Mouse (Mus musculus) MEL-GATA-1-ER (cell line): ENCODE data around the gene 4931422A03Rik.
A peak's percentile ranks its signal among the peaks of the same experiment; 100 is the strongest.

Experiments
- DNase-seq: peaks from one replicate; pipeline ENCODE4 v3.0.0-alpha.2; 2012; ENCODE audit warnings: low read depth; ENCODE audit errors: extremely low read depth

4931422A03Rik gene

DNA sequence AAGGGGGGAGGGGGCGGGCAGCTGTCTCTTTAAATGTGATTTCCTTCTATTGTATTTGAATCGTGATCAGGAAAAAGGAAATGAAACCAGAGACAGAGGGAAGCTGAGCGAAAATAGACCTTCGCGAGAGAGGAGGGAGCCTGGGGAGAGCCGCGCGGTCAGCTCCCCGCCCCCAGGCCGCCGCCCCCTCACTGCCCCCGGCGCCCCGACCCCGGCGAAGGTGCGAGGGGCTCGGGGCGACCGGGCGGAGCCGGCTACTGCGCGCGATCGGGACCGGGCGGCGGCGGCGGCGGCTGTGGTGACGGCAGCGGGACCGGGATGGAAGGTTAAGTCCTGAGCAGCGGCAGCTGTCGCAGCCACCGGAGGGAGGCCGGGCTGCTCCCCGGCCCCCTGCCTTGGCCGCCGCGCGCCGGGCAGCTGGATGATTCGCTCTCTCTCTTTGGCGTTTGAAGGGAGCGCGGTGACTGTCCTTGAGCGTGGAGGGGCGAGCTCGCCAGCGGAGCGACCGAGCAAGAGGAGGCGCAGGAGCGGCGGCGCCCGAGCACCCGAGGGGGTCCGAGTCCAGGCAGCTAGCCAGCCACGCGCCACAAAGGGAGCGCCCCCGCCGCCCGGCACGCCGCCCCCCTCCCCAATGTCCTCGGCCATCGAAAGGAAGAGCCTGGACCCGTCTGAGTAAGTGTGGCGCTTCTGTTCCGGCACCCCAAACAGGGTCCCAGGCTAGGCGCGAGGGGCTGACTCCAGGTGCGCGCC lies 57.9 kb downstream of the 4931422A03Rik start:
- DNase-seq = no peak

DNA sequence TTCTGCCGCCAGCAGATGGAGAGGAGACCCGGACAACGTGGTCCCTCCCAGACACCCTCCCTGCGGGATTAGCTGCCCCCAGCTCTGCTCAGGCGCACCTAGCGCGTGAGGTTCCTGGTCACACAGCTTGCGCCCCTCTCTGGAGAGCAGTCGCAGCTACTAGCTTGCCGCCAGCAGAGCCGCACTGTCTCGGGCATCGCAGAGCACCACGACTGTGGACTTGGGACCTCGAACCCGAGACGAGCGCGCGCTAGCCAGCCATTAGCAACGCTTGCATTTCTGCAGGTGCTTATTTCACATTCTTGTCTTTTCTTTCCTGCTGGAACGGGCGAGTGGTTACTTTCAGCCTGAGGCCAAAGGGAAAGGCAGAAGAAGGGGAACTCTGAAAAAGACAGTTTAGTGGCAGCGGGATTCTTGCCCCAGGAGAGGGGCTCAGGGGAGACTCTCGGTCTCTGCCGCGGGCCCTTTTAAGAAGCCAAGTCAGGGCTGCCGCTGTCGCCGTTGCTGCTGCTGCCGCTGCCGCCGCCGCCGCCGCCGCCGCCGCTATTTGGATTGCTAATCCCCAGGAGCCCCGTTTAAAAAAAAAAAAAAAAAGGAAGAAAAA lies 58.6 kb downstream of the 4931422A03Rik start:
- no peak for DNase-seq

DNA sequence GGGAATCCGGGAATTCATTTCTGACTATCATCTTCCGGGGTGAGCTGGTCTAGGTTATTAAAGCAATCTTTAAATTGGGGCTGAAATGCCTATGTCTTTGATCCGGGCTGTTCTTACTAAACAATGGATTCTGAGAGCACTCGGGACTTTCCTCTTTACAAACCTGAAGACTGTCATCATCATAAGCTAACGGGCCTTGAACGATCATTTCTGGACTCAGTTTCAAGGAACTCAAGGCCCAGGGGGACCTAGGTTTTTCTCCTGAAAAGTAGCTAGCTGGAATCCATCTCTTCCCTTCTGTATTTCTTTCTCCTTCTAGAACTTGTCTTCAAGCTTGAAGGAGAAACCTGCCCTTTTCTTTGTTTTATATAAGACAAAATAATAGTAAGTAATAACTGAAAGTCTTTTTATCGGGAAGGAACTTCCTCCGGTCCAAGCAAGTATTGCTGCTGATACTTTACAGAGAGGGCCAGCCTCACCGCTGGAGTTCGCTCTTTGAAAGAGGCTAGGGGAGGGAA lies 59.2 kb downstream of the 4931422A03Rik start:
- DNase-seq = no peak

DNA sequence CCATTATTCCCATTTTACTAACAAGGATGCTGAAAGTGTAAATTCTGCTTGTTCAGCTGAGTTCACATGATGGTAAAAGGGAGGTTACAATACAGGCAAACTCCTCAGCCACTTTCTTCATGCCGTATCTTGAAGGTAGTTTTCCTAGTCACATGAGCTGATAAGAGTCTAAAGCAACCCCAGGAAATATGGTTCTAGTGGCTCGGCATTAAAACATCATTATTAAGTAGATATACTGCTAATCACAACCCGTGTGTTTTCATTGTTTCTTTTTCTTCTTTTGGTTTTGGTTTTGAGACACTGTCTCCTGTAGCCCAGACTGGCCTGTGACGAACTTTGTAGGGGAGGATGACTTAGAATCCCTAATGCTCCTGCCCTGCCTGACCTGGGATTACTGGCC lies 60.0 kb downstream of the 4931422A03Rik start:
- no peak for DNase-seq

DNA sequence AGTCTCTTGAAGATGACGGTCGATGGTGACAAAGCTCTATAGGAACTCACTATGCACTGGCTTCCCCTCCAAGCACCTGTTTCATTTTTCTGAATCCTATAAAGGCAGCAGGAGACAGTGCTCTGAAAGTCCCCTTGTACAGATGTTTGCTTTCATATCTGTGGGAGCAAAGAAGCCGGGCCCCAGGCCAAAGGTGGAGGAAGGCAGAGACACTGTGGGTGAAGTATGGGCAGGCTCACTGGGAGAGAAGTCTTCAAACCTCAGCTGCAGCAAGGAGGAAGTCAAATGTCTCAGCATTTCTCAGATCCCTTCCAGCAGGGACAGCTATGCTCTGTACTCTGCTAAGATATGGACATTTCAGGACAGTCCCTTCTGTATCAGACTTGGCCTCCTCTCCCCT lies 62.8 kb downstream of the 4931422A03Rik start:
- no peak for DNase-seq

DNA sequence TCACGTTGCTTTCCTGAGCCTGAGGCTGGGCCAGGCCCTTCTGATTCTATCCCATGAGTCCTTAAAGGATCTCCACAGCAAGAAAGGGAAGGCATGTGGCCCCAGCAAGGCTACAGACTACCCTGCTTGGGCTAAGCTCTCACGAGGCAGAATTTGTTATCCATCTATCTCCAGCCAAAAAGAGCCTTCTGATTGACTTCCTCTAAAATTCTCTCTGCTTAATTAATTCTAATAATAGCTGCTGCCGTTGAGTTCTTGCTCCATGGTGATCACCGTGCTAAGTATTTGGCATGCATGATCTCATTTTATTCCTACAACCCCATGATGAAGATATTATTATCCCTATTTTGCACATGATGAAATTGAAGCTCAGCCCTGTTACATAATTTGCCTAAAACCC lies 65.8 kb downstream of the 4931422A03Rik start:
- DNase-seq = peak; percentile 72

DNA sequence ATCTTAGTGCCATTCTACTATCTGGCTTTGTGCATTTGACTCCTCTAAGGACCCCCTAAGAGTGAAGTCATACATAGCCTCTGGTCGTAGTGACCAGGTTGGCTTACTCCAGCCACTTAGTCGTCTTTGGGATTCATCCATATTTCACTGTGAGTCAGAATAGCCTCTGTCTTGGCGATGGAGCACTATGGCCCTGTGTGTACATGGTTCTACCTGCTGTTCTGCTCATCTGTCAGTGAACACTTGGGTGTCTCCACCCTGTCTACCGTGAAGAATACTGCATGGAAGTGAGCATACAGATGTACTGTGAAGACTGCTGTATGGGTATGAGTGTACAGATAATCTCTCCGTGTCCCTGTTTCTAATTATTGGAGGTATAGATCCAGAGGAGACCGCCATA lies 68.6 kb downstream of the 4931422A03Rik start:
- no peak for DNase-seq

DNA sequence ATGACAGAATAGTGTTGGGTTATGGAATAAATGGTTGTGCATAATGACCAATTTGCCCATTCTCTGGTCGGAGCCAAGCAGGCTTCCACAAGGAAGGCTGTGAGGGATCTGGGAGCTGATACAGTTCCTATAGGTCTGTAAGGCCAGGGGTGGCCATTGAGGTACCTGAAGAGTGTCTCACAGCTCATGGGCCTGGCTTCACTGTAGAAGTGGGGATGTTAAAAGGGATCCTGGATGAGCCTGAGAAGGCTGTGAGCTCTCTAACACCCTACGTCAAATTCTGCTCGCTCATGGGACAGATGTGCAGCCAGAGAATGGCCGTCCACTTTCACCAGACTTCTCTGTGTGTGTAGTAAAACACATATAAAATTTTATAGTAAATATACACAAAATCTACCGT lies 69.1 kb downstream of the 4931422A03Rik start:
- DNase-seq = no peak

DNA sequence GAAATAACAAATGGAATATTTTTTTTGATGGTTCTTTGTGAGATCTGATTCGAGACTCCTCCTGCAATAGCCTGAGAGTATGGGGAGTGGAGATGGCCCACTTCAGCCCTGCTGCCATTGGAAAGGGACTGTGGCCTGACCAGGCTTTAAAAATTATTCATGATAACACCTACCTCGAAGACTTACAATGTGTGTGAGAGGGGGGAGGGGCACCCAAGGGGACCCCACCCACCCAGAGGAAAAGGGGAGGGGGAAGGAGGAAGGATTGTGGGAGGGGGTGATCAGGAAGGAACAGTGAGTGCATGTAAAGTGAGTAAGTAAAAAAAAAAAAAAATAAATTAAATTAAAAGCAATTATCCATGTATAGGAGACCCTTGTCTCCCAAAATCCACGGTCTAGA lies 69.5 kb downstream of the 4931422A03Rik start:
- DNase-seq = no peak

DNA sequence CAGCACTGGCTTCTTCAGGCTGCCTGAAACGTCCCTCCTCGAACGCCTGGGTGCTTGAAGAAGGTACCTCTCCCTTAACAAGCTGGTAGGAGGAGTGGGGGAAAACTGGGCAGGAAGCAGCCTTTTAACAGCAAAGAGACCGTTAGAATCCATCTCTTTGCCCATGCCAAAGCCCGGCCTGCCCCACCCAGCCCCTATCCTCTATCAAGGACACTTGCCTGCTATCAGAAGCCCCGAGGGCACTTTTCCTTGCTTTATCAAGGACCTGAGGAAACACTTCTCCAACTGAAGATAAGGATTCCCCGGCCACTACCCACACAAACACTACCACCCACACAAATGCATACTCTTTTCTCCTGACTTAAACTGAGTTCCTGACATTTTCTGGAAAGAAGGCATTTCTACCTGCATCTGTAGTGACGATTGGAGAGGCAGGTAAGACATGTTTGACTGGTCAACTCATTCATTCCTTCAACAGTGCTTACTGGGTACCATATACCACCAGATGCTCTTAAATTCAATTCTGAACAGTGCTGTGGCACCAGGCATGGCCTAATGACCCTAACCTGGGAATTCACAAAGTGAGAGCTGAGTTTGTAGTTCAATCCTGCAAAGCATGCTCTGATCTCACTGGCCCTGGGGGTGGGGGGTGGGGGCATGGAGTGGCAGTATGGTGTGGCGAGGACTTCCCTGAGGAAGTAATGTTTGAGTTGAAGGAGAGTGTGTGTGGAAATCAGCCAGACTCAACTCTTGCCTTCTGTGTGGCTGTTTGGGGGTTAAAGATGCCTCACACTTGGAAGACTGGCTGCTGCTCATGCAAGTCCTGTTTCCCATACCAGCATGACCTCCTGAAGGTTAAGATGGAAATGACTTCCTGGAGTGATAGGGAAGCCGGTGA lies 70.3 kb downstream of the 4931422A03Rik start, which contains the start of gene Lmo2:
Lmo2 (plus strand) TSS at position 338 of the 898 bp plus-strand sequence.
- no peak for DNase-seq

DNA sequence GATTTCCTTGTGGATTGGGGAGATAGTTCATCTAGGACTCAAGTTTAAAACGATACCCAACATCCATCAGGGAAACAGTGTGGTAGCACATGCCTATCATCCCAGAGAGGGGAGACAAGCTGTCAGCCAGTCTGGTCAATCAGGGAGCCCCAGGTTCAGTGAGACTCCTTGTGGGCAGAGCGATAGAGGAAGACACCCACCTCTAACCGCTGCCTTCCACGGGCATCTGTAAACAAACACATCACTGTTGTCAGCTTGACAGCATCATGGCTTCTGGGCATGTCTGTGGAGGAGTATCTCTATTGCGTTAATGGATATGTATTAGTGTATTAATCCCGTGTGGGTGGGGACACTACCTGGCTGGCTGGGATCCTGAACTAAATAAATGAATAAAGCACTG lies 71.3 kb downstream of the 4931422A03Rik start:
- no peak for DNase-seq

DNA sequence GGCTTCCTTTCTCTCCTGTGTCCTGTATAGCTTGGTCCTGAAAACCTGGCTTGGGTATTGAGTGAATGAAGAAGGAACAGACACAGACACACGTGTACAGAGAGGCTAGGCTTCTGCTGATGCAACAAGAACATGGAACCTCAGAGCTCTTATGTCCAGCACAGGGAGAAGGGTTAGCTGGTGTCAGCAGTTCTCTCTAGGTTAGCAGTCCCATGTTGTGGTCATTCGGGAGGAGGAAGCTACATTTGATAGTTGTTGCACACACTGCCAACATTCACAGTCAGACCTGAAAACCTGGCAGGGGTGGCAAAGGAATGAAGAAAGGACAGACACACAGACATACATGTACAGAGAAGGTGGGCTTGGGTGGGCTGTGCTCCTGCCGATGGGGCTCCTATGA lies 72.4 kb downstream of the 4931422A03Rik start:
- DNase-seq = no peak

DNA sequence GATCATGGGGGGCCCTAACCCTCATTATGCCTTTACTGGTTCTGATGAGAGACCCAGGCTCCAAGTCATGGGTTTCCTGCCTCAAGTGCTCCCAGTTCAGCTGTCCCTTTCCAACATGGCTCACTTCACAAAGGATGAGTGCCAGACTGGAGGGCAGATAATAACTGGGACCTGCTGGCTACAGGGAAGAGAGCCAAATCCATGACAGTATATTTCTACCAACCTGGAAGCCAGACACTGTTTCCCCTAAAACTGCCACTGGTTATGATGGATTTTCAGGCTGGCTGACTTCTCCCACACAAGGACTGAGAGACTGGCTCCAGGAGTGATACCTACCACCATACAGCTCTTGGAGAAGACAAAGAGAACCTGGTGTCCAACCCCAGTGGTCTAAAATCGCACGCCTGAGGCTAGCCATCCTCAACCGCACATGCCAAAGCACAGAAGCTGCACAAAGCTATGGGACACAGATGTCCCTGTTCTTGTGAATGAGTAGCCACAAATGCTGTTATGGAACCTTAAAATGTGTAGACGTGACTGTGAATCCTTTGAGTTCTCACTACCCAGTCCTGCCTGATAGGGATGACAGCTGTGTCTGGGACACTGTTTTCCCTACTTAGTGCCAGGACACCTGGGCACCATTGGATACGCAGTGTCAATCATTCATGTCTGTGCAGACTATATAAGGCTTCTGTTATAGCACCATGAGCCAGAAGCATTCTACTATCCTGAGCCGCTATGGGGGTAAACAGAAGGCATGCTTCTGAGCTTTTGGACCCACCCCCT lies 74.9 kb downstream of the 4931422A03Rik start:
- no peak for DNase-seq

DNA sequence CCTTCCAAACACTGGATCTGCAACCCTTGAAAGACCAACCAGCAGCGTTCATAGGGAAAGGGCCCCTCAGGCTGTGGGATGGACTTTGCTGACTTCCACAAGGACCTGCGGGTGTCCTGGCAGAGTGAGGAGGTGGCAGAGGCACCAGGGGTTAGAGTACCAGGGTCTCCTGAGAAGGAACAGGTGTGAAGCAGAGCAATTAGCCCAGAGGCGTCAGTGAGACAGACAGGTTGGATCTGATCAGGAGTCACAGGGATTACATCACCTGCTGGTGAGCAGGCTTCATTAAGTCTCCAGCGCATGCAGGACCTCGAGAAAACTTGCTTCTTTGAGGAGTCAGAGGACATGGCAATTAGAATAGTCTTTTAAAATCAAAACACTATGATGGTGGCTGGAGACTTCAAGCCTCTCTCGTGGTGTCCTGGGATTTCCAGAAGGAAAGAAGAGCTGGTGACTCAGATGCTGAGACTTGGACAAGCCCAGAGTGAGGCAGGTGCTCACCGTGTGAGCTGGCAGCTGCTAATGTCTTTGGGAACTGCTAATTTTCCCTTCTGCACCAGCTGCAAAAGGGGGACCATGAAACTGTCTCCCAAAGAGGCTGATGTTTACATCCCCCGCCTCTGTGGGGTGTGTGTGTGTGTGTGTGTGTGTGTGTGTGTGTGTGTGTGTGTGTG lies 80.0 kb downstream of the 4931422A03Rik start:
- DNase-seq = no peak

DNA sequence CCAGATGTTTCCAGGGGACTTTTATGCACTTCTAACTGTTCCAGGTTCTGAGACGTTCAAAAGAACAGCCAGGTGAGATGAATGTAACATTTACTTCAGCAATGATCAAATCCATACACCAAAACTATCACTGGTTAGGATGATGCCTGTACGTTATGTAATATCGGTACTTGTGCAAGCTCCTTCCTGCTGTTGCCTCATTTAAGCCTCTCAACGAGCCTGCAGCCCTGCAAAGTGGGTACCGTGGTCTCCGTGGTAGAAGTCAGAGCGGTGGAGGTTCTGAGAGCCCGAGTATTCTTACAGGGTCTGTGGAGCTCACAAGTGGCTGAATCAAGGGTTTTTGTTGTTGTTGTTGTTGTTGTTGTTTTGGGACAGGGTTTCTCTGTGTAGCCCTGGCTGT lies 81.3 kb downstream of the 4931422A03Rik start:
- DNase-seq = no peak

DNA sequence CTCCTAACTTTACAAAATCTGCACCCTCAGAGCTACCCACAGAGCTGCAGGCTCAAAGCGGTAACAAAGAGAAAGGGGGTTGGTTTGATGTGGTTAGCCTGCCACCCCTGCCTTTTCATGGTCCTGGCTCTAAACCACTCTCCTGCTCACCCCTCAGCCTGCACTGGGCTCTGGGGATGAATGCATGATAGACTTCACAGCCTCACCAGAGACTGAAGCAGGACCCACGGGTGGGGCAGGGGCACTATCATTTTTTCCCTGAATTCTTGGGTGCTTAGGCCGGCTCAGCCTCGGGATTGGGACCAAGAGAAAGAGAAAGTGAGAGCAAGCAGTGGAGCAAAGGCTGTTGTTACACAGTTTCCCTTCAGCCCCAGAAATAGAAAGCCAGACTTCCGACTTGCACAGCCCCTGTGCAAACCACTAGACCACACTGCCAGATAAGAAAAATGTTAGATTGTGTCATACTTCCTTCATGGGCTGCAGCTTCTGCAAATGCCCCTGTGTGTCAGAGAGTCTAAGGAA lies 82.5 kb downstream of the 4931422A03Rik start:
- DNase-seq = peak; percentile 75

DNA sequence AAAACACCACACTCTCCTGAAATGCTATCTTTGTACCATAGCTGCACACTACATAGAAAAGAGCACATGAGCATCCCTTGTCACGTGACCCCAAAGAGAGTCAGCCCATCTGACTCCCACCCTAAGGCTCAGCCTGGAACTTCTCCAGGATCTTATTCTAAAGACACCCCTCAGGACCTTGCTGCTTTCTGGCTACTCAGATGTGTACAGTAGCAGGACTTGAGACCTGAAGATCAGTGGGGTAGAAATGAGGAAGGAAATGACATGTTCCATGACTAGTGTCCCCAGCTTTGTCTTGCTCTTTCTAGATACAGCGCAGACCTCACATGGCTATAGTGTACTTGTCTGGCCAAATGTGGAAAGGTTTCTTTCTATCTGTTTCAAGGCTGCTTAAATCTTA lies 83.3 kb downstream of the 4931422A03Rik start:
- peak; percentile 89 for DNase-seq

DNA sequence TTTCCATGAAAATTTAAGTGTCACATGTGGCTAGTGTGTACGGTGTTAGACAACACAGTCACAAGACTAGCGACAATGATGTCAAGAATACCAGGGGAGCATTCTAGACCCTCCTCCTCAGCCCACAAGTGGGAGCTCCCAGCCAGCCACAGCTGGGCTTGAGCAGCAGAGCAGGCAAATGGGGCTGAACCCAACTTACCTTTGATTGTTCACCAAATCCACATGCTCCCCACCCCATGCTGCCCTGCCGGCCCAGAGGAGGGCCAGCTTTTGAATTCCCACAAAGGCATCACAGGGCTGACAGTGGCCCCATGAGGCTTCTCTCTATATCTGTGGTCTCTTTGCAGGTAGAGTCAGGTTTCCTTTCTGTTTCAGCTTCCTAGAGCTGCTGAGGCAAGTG lies 87.1 kb downstream of the 4931422A03Rik start:
- DNase-seq = no peak

DNA sequence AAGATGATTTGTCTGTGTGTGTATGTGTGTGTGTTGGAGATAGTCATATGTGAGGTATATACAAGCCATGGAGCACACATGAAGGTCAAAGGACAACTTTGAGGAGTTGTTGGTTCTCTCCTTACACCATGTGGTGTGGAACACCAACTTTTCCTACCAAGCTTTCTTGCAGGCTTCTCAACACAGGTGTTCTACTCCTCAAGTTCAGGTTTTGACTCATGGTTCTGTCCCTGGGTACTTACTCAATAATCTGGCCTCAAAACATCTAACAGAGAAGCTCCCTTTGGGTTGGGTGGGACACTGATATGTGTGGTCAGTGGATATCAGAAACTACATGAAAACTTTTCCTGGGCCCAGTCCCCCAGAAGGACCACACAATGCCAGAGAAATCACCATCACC lies 89.2 kb downstream of the 4931422A03Rik start:
- DNase-seq = no peak

DNA sequence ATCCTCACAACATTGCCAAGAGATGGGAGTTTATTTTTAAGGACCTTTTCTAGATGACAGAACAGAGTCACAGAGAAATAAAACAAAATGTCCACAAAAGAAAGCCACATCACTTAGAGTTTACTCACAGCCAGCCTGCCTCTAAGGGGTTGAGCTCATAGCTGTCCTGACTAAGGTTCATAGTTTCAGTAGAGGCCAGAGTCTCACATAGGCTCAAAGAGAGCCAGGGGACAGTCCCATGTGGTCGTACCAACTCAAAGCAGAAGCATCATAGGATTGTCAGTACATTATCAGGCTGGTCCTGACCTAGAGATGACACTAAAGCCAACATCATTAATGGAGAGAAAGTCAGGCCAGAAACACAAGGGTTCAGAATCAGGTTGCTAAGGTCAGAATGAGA lies 89.6 kb downstream of the 4931422A03Rik start:
- no peak for DNase-seq
